Comparison of ENCODE assay signal across 26 mouse cellular contexts in the genomic region with DNA sequence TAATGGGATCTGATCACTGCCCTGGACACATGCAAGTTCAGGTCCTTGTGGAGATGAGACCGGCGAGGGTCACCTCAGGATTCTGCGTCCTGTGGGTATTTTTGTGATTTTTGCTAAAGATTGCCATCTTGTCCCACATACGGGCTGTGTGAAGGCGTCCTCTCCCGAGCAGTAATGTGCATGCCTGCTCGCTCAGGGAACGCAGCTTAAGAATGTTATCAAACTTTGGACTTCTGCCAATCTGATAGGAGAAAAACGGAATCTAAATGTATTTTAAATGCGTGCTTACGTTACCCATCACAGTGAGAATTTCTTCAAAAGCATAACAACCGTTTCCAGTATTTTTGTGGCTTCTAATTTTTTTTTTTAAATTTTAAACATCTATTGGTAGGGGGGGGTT. TPM values are rescaled to one million over a fixed set of nuclear protein-coding genes. Genes with fewer than 3 reads are reported as not detected.
A peak's percentile ranks its signal among the peaks of the same experiment; 100 is the strongest.
DNase-seq lines count a peak whose midpoint lies in the region; ATAC-seq lines count a peak whose summit lies in the region.
"Had no signal": no experiment of that assay in that cellular context is flagged by ENCODE, and none has a peak within 500 bp of the region (broad histone marks: within the 10 kb centered on the region; RNA-seq: fewer than 3 reads in every experiment).

No protein-coding gene starts in this region.

- peak; percentile 57 for DNase-seq in forebrain, embryonic 14.5 days (ENCODE audit: low spot score)
- peak; percentile 22 to 40 for DNase-seq in left cerebral cortex, postnatal 10 days (ENCODE audit: extremely low spot score in 1 of 2, low spot score in 2 of 2)
- no peak for DNase-seq in left cerebral cortex, adult 9 months (ENCODE audit: low spot score in 2 of 2)
- DNase-seq in right cerebral cortex, postnatal 10 days (ENCODE audit: low spot score in 2 of 2) = peak; percentile 52 to 71
- no peak for DNase-seq in right cerebral cortex, postnatal 4 days
- DNase-seq in telencephalon, adult 2 months (ENCODE audit: low read depth, low spot score) = peak; percentile 16
- DNase-seq in hindbrain, embryonic 10.5 days (ENCODE audit: low spot score) = no peak
- DNase-seq: adrenal gland, postnatal 25 days; cerebellum, adult 11 months; cerebellum, adult 8-10 months; cerebellum, postnatal 25 days; gastrocnemius, postnatal 10 days; heart, adult 2 months had no signal

- intact Hi-C loops in left cerebral cortex, postnatal 10 days (cut with DNase I) = loop anchor here (1.0 to 5.0 kb wide), 2 partner anchors 49 to 225 kb away; no protein-coding TSS in a partner anchor

- H3K27ac ChIP-seq in forebrain, embryonic 14.5 days (ENCODE audit: low read depth, low read length) = no peak overlapping the region
- no peak overlapping the region for H3K27ac ChIP-seq in forebrain, embryonic 12.5 days
- H3K27ac ChIP-seq in hindbrain, embryonic 10.5 days = no peak overlapping the region
- H3K27ac ChIP-seq: embryonic facial prominence, embryonic 12.5 days; heart, adult 2 months; hindbrain, embryonic 15.5 days had no signal

- H3K36me3 ChIP-seq in forebrain, embryonic 14.5 days (ENCODE audit: control insufficient read depth, insufficient read depth, low read length) = no peaks in the 10 kb centered on the region
- no peaks in the 10 kb centered on the region for H3K36me3 ChIP-seq in forebrain, embryonic 12.5 days (replicated peaks)
- no peaks in the 10 kb centered on the region for H3K36me3 ChIP-seq in hindbrain, embryonic 10.5 days
- H3K36me3 ChIP-seq: embryonic facial prominence, embryonic 12.5 days; heart, embryonic 12.5 days; hindbrain, embryonic 15.5 days had no signal

- H3K4me2 ChIP-seq in forebrain, embryonic 14.5 days (ENCODE audit: low read length) = no peak overlapping the region
- H3K4me2 ChIP-seq in forebrain, embryonic 12.5 days = no peak overlapping the region
- H3K4me2 ChIP-seq: embryonic facial prominence, embryonic 12.5 days; heart, embryonic 12.5 days; hindbrain, embryonic 15.5 days had no signal

- H3K4me1 ChIP-seq in forebrain, embryonic 14.5 days (ENCODE audit: control insufficient read depth, insufficient read depth, low read length) = no peaks in the 10 kb centered on the region
- H3K4me1 ChIP-seq in forebrain, embryonic 12.5 days = no peaks in the 10 kb centered on the region; the same call in 1 of the 2 replicates
- H3K4me1 ChIP-seq in hindbrain, embryonic 10.5 days (replicated peaks) = no peaks in the 10 kb centered on the region; the same call in 1 of the 2 replicates

- H3K9ac ChIP-seq in forebrain, embryonic 14.5 days (ENCODE audit: low read length) = no peak overlapping the region
- H3K9ac ChIP-seq in forebrain, embryonic 12.5 days = no peak overlapping the region
- H3K9ac ChIP-seq: embryonic facial prominence, embryonic 12.5 days; heart, embryonic 12.5 days; hindbrain, embryonic 15.5 days had no signal

- WGBS in forebrain, embryonic 14.5 days = 72% methylated on average over 12 of the region's 12 CpGs
- 85% methylated on average over 12 of the region's 12 CpGs for WGBS in forebrain, embryonic 12.5 days
- WGBS in hindbrain, embryonic 10.5 days = 91% methylated on average over 12 of the region's 12 CpGs

- no peak overlapping the region for H3K4me3 ChIP-seq in forebrain, embryonic 14.5 days (ENCODE audit: low read depth, low read length)
- H3K4me3 ChIP-seq in forebrain, embryonic 12.5 days (replicated peaks) = no peak overlapping the region
- H3K4me3 ChIP-seq in hindbrain, embryonic 10.5 days = no peak overlapping the region
- H3K4me3 ChIP-seq: embryonic facial prominence, embryonic 12.5 days; heart, adult 2 months; heart, embryonic 12.5 days; hindbrain, embryonic 15.5 days had no signal

- ATAC-seq in forebrain, embryonic 14.5 days = no peak
- no peak for ATAC-seq in forebrain, embryonic 12.5 days (ENCODE audit: low FRiP score)
- ATAC-seq: activated CD4-positive, CD25-positive, alpha-beta regulatory T cell, adult 4 months; Patski had no signal

- H3K27me3 ChIP-seq in forebrain, embryonic 14.5 days (replicated peaks; ENCODE audit: control insufficient read depth, insufficient read depth, low read length) = no peaks in the 10 kb centered on the region
- 0 out of 2 replicates have a peak, but pooled peaks cover 5% of the 10 kb centered on the region for H3K27me3 ChIP-seq in forebrain, embryonic 12.5 days
- H3K27me3 ChIP-seq in hindbrain, embryonic 10.5 days (ENCODE audit: insufficient read depth, poor library complexity, severe bottlenecking) = peaks cover 4% of the 10 kb centered on the region; the same call in 1 of the 2 replicates
- H3K27me3 ChIP-seq: embryonic facial prominence, embryonic 12.5 days; hindbrain, embryonic 15.5 days; Patski had no signal

- no peaks in the 10 kb centered on the region for H3K9me3 ChIP-seq in forebrain, embryonic 14.5 days (replicated peaks; ENCODE audit: control insufficient read depth, low read length)
- H3K9me3 ChIP-seq in forebrain, embryonic 12.5 days = no peaks in the 10 kb centered on the region
- no peaks in the 10 kb centered on the region for H3K9me3 ChIP-seq in hindbrain, embryonic 10.5 days
- H3K9me3 ChIP-seq: embryonic facial prominence, embryonic 12.5 days; heart, embryonic 12.5 days; hindbrain, embryonic 15.5 days had no signal

RNA-seq across cellular contexts. Expression of a gene that starts 12.0 kb away (rescaled TPM):
- 2.7 and 4.0 TPM in 2 replicates for polyA plus RNA-seq in forebrain, embryonic 14.5 days (2014; fragmentation: Nextera tagmentation; extraction: Ambion mirVana)
- polyA plus RNA-seq in forebrain, embryonic 12.5 days (2016; fragmentation: Nextera tagmentation; extraction: Ambion mirVana) = 4.1 and 4.6 TPM in 2 replicates
- total RNA-seq in left cerebral cortex, postnatal 10 days (2021) = 1 to 10 TPM; 2.3 to 2.7 TPM
- 11.6 and 15.1 TPM in 2 replicates for polyA plus RNA-seq in hindbrain, embryonic 10.5 days (2016; fragmentation: Nextera tagmentation; extraction: Ambion mirVana)
- polyA plus RNA-seq: activated CD4-positive, CD25-positive, alpha-beta regulatory T cell, adult 4 months had no signal

RNA-seq across cellular contexts. Expression of a gene that starts 35.3 kb away (rescaled TPM):
- 0.11 and 0.89 TPM in 2 replicates for polyA plus RNA-seq in forebrain, embryonic 14.5 days (2014; fragmentation: Nextera tagmentation; extraction: Ambion mirVana)
- polyA plus RNA-seq in forebrain, embryonic 12.5 days (2016; fragmentation: Nextera tagmentation; extraction: Ambion mirVana) = not detected in 2 replicates
- not detected for total RNA-seq in left cerebral cortex, postnatal 10 days (2021)
- 0.84 TPM in 1 of 2 replicates, not detected in the other for polyA plus RNA-seq in hindbrain, embryonic 10.5 days (2016; fragmentation: Nextera tagmentation; extraction: Ambion mirVana)
- total RNA-seq: adrenal gland, adult 18-20 months; adrenal gland, postnatal 25 days; gastrocnemius, postnatal 10 days; gastrocnemius, postnatal 4 days; heart, adult 2 months; heart, postnatal 25 days had no signal
- polyA plus RNA-seq: activated CD4-positive, CD25-positive, alpha-beta regulatory T cell, adult 4 months; C2C12; cortical plate, adult 2 months; embryonic facial prominence, embryonic 12.5 days; forebrain, embryonic 11.5 days; heart, adult 2 months; heart, embryonic 12.5 days; heart, embryonic 16.5 days had no signal

RNA-seq across cellular contexts. Expression of a gene that starts 47.7 kb away (rescaled TPM):
- polyA plus RNA-seq in forebrain, embryonic 14.5 days (2014; fragmentation: Nextera tagmentation; extraction: Ambion mirVana) = 0.13 and 0.48 TPM in 2 replicates
- 0.10 TPM in 1 of 2 replicates, not detected in the other for polyA plus RNA-seq in forebrain, embryonic 12.5 days (2016; fragmentation: Nextera tagmentation; extraction: Ambion mirVana)
- total RNA-seq in left cerebral cortex, postnatal 10 days (2021) = 10 to 100 TPM; 11.2 TPM
- polyA plus RNA-seq in hindbrain, embryonic 10.5 days (2016; fragmentation: Nextera tagmentation; extraction: Ambion mirVana) = 0.81 and 0.85 TPM in 2 replicates
- total RNA-seq: gastrocnemius, postnatal 10 days; gastrocnemius, postnatal 4 days; heart, adult 2 months; heart, postnatal 25 days had no signal
- polyA plus RNA-seq: activated CD4-positive, CD25-positive, alpha-beta regulatory T cell, adult 4 months; C2C12; heart, embryonic 12.5 days; heart, embryonic 16.5 days had no signal

Comparison
In these comparisons a context has a peak if more than half of its experiments do, and no peak if none do; other contexts are left out.
1. DNase-seq: peak in forebrain, embryonic 14.5 days (single experiment), left cerebral cortex, postnatal 10 days (2 of 2), right cerebral cortex, postnatal 10 days (2 of 2) and telencephalon, adult 2 months (single experiment); none in left cerebral cortex, adult 9 months (0 of 2), right cerebral cortex, postnatal 4 days (single experiment) and hindbrain, embryonic 10.5 days (single experiment).